Mouse (Mus musculus) hindbrain, embryonic 15.5 days (tissue): ENCODE results near the gene Saa2. TPM values are rescaled to one million over a fixed set of nuclear protein-coding genes. Genes with fewer than 3 reads are reported as not detected.
"Not testable (repeated sequence)": the region's sequence is repeated elsewhere in the genome, so short reads cannot be mapped to it uniquely, and the experiment has no call there.

ENCODE experiments used
- ATAC-seq: fragments of 200-750 bp; cut with Nextera tagmentation; 2 replicates; pipeline ENCODE4 v1.8.0; 2017; ENCODE audit warnings: low read depth, moderate number of reproducible peaks, moderate TSS enrichment; ENCODE audit not compliant: low FRiP score
- H3K27ac ChIP-seq: fragments of 300-500 bp; sonication (generic); replicated peaks from 2 replicates; pipeline ENCODE4 v1.5.1; 2015; ENCODE audit warnings: mild to moderate bottlenecking, inconsistent platforms
- H3K27me3 ChIP-seq: fragments of 300-500 bp; sonication (generic); 2 replicates; pipeline ENCODE4 v1.6.1; 2015; ENCODE audit warnings: control low read depth, inconsistent platforms
- H3K36me3 ChIP-seq: fragments of 300-500 bp; sonication (generic); 2 replicates; pipeline ENCODE4 v1.6.1; 2015; ENCODE audit warnings: control low read depth, inconsistent platforms
- H3K4me1 ChIP-seq: fragments of 300-500 bp; sonication (generic); replicated peaks from 2 replicates; pipeline ENCODE4 v1.6.1; 2015; ENCODE audit warnings: control low read depth, inconsistent platforms
- H3K4me2 ChIP-seq: fragments of 300-500 bp; sonication (generic); 2 replicates; pipeline ENCODE4 v1.6.1; 2015; ENCODE audit warnings: moderate library complexity, mild to moderate bottlenecking, inconsistent platforms
- H3K4me3 ChIP-seq: fragments of 300-500 bp; sonication (generic); 2 replicates; pipeline ENCODE4 v1.5.1; 2015; ENCODE audit warnings: mild to moderate bottlenecking, inconsistent platforms
- H3K9ac ChIP-seq: fragments of 300-500 bp; sonication (generic); 2 replicates; pipeline ENCODE4 v1.6.1; 2015; ENCODE audit warnings: inconsistent platforms
- H3K9me3 ChIP-seq: fragments of 300-500 bp; sonication (generic); 2 replicates; pipeline ENCODE4 v1.6.1; 2016; ENCODE audit warnings: control low read depth, inconsistent platforms
- WGBS: fragments of 180-500 bp; shearing (Covaris S2); methylation state at CpG from one replicate; pipeline ENCODE4 v1.1.7; 2015; 5-methylcytosine and 5-hydroxymethylcytosine counted together
- polyA plus RNA-seq: library from polyadenylated mRNA; unstranded; fragments of >200 nt; fragmentation: Nextera tagmentation; extraction: Ambion mirVana; gene quantifications from 2 replicates; pipeline ENCODE4 v1.2.1, GENCODE M21; 2015

The Saa2 gene
- polyA plus RNA-seq, 1 experiment from 2014 or later: 0.14 TPM

GRCm38 (mm10) chr7:46727584-46727983 is 24.0 kb upstream of the Saa2 start:
- Histone ChIP-seq H3K27me3 (no peaks in the 10 kb centered on the region), H3K4me2 (no peak overlapping the region), H3K4me3 (no peak overlapping the region), H3K27ac (no peak overlapping the region), H3K9me3 (no peaks in the 10 kb centered on the region), H3K4me1 (no peaks in the 10 kb centered on the region), H3K9ac (no peak overlapping the region), H3K36me3 (no peaks in the 10 kb centered on the region)
- ATAC-seq: no peak
- WGBS: 88% methylated on average over 1 of the region's 1 CpGs

- Histone ChIP-seq H3K27ac (no peak within 1 kb of the TSS), H3K4me2 (no peak within 1 kb of the TSS), H3K4me1 (no peaks in the 10 kb centered on the region), H3K4me3 (no peak within 1 kb of the TSS), H3K9me3 (no peaks in the 10 kb centered on the region), H3K36me3 (no peaks in the 10 kb centered on the region), H3K9ac (no peak within 1 kb of the TSS), H3K27me3 (no peaks in the 10 kb centered on the region)
- no peak for ATAC-seq
- 86% methylated on average over 4 of the region's 4 CpGs for WGBS
These were observed 19.1 kb upstream of the Saa2 start, which contains the start of gene Saa4 for GRCm38 (mm10) chr7:46732458-46732857. Saa4 (minus strand) TSS chr7:46732603.

- H3K4me1 ChIP-seq: no peaks in the 10 kb centered on the region
- 85% methylated on average over 2 of the region's 2 CpGs for WGBS
- H3K27me3 ChIP-seq: no peaks in the 10 kb centered on the region
- H3K27ac ChIP-seq: no peak overlapping the region
- ATAC-seq: no peak
- no peak overlapping the region for H3K9ac ChIP-seq
- H3K36me3 ChIP-seq: no peaks in the 10 kb centered on the region
- no peak overlapping the region for H3K4me3 ChIP-seq
- no peak overlapping the region for H3K4me2 ChIP-seq
- H3K9me3 ChIP-seq: no peaks in the 10 kb centered on the region
These were observed 16.6 kb upstream of the Saa2 start for GRCm38 (mm10) chr7:46734983-46735382.

GRCm38 (mm10) chr7:46738561-46739460 is 12.8 kb upstream of the Saa2 start:
- H3K9ac ChIP-seq: no peak overlapping the region
- H3K4me1 ChIP-seq: no peaks in the 10 kb centered on the region
- no peak overlapping the region for H3K27ac ChIP-seq
- no peaks in the 10 kb centered on the region for H3K36me3 ChIP-seq
- no peak overlapping the region for H3K4me2 ChIP-seq
- no peak overlapping the region for H3K4me3 ChIP-seq
- WGBS: 82% methylated on average over 12 of the region's 12 CpGs
- no peak for ATAC-seq
- no peaks in the 10 kb centered on the region for H3K9me3 ChIP-seq
- H3K27me3 ChIP-seq: no peaks in the 10 kb centered on the region

GRCm38 (mm10) chr7:46740041-46740440 is 11.5 kb upstream of the Saa2 start:
- 82% methylated on average over 5 of the region's 5 CpGs for WGBS
- H3K9ac ChIP-seq: not testable (repeated sequence)

GRCm38 (mm10) chr7:46742880-46743279 is 8.7 kb upstream of the Saa2 start, which contains the start of gene Saa1:
Saa1 (minus strand) TSS chr7:46742980.
- 81% methylated on average over 3 of the region's 3 CpGs for WGBS
- not testable (repeated sequence) for ATAC-seq, H3K4me2 ChIP-seq, H3K36me3 ChIP-seq, H3K27me3 ChIP-seq, H3K4me3 ChIP-seq, H3K9me3 ChIP-seq, H3K9ac ChIP-seq, H3K27ac ChIP-seq, H3K4me1 ChIP-seq

More at GRCm38 (mm10) chr7:46740041-46740440, 11.5 kb upstream of the Saa2 start:
- not testable (repeated sequence) for H3K36me3 ChIP-seq, H3K4me1 ChIP-seq, H3K27me3 ChIP-seq, H3K4me2 ChIP-seq, ATAC-seq, H3K27ac ChIP-seq, H3K4me3 ChIP-seq, H3K9me3 ChIP-seq

GRCm38 (mm10) chr7:46745816-46746215 is 5.8 kb upstream of the Saa2 start:
- Histone ChIP-seq H3K4me2 (no peak overlapping the region), H3K27me3 (no peaks in the 10 kb centered on the region), H3K36me3 (no peaks in the 10 kb centered on the region), H3K4me1 (no peaks in the 10 kb centered on the region), H3K27ac (no peak overlapping the region), H3K9me3 (no peaks in the 10 kb centered on the region), H3K4me3 (no peak overlapping the region), H3K9ac (no peak overlapping the region)
- ATAC-seq: no peak
- WGBS: 88% methylated on average over 3 of the region's 3 CpGs

GRCm38 (mm10) chr7:46746381-46746780 is 5.2 kb upstream of the Saa2 start:
- H3K9me3 ChIP-seq: no peaks in the 10 kb centered on the region
- H3K4me1 ChIP-seq: no peaks in the 10 kb centered on the region
- H3K27me3 ChIP-seq: no peaks in the 10 kb centered on the region
- H3K36me3 ChIP-seq: no peaks in the 10 kb centered on the region
- H3K4me2 ChIP-seq: no peak overlapping the region
- H3K9ac ChIP-seq: no peak overlapping the region
- ATAC-seq: no peak
- H3K4me3 ChIP-seq: no peak overlapping the region
- WGBS: 91% methylated on average over 7 of the region's 7 CpGs
- no peak overlapping the region for H3K27ac ChIP-seq

- no peaks in the 10 kb centered on the region for H3K4me1 ChIP-seq
- H3K27ac ChIP-seq: no peak overlapping the region
- H3K4me3 ChIP-seq: no peak overlapping the region
- H3K36me3 ChIP-seq: no peaks in the 10 kb centered on the region
- 25% methylated on average over 3 of the region's 3 CpGs for WGBS
- no peaks in the 10 kb centered on the region for H3K27me3 ChIP-seq
- no peak overlapping the region for H3K9ac ChIP-seq
- no peak for ATAC-seq
- H3K4me2 ChIP-seq: no peak overlapping the region
- no peaks in the 10 kb centered on the region for H3K9me3 ChIP-seq
These were observed 3.1 kb upstream of the Saa2 start for GRCm38 (mm10) chr7:46748459-46748858.

- ATAC-seq: no peak
These were observed 9.6 kb downstream of the Saa2 start for GRCm38 (mm10) chr7:46761049-46761795.

GRCm38 (mm10) chr7:46762601-46763000 is 11.0 kb downstream of the Saa2 start:
- peaks cover 60% of the 10 kb centered on the region for H3K36me3 ChIP-seq
- WGBS: 96% methylated on average over 5 of the region's 5 CpGs
- no peak overlapping the region for H3K27ac ChIP-seq
- H3K9me3 ChIP-seq: no peaks in the 10 kb centered on the region
- no peak for ATAC-seq
- no peaks in the 10 kb centered on the region for H3K27me3 ChIP-seq
- H3K4me1 ChIP-seq: no peaks in the 10 kb centered on the region
- no peak overlapping the region for H3K9ac ChIP-seq
- no peak overlapping the region for H3K4me2 ChIP-seq
- no peak overlapping the region for H3K4me3 ChIP-seq

More at GRCm38 (mm10) chr7:46761049-46761795, 9.6 kb downstream of the Saa2 start:
- H3K4me1 ChIP-seq: no peaks in the 10 kb centered on the region
- no peaks in the 10 kb centered on the region for H3K27me3 ChIP-seq
- no peak overlapping the region for H3K4me2 ChIP-seq
- 79% methylated on average over 11 of the region's 11 CpGs for WGBS
- H3K36me3 ChIP-seq: peaks cover 47% of the 10 kb centered on the region
- H3K4me3 ChIP-seq: no peak overlapping the region
- no peaks in the 10 kb centered on the region for H3K9me3 ChIP-seq
- H3K27ac ChIP-seq: no peak overlapping the region
- H3K9ac ChIP-seq: no peak overlapping the region

- Histone ChIP-seq H3K4me2 (no peak overlapping the region), H3K4me1 (no peaks in the 10 kb centered on the region), H3K4me3 (no peak overlapping the region), H3K9me3 (no peaks in the 10 kb centered on the region), H3K27ac (no peak overlapping the region), H3K36me3 (peaks cover 79% of the 10 kb centered on the region), H3K27me3 (no peaks in the 10 kb centered on the region), H3K9ac (no peak overlapping the region)
- WGBS: 81% methylated on average over 8 of the region's 8 CpGs
- no peak for ATAC-seq
These were observed 13.1 kb downstream of the Saa2 start for GRCm38 (mm10) chr7:46764672-46765071.
